Mouse (Mus musculus) frontal cortex, postnatal 36 days (tissue): ENCODE results near the gene Acss1.
A peak's percentile ranks its signal among the peaks of the same experiment; 100 is the strongest.

Experiments
- DNase-seq, 2 experiments: peaks; one replicate each; pipeline ENCODE4 v3.0.0; 2022; ENCODE audit warnings: low spot score in 2 of 2

Gene Acss1

DNA sequence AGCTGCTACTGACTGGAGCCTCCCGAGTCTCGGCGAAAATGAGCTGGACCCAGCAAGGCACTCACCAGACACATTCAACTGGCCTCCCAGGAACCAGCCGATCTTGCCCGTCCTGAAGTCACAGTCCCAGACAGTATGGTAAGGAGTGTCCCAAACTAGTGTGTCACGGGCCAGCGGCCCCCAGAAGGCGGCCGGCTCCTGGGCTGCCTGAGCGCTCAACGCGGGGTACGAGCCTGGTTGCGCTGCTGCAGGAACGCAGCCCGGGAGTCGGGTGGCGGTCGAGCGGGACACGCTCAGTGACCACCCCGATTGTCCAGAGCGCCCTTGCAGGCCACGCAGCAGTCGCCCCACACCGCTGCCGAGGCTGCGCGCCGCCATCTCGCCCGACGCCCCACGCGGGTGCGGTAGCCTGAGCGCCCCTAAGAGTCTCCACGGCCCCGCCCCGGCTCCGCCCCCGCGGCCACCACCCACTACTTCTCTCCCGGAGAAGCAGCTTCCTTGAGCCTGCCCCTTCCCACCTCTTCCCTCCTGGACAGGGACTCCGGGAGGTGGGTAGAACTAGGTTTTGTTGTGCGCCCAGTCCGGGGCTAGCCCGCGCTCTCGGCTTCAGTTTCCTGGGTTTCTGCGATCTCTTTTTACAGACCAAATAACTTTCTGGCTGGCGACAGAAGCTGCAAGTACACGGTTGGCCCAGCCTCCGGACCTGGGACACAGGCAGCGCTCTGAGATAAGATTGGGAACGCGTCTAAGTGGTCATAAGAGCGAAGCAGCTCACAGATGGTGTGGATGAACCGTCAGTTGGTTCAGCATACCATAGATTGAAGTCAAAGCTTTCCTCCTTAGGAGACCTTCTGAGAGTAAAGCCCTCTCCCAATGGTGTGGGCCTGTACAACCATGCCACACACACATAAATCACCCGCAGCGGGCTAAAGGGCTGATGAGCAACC is at the start of gene Acss1:
Gene Acss1, minus strand, starts transcription at position 681 of the 947 bp plus-strand sequence.
- peak; percentile 51 to 59 for DNase-seq

DNA sequence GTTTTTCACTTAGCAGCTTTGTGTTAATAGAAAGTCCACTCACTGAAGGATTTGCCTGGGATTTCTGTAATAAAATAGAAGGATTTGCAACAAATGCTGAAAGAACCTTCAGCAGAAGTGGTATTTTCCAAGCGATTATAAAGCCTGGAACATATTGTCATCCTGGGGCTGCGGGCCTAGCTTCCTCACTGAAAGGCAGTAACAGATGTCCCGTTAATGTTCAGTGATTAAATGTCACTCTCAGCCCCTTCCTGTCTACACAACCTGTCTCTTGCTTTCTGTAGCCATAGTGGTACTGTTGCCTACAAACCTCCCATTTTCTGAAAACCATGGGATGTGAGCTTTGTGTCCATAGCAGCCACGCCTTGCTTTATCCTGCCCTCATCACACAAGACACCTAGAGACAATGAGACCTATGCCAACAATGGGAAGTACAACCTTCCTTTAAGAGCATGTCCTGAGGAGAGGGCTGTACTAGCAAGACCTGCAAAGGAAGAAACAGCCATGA is 43.9 kb upstream of the Acss1 start:
- no peak for DNase-seq

DNA sequence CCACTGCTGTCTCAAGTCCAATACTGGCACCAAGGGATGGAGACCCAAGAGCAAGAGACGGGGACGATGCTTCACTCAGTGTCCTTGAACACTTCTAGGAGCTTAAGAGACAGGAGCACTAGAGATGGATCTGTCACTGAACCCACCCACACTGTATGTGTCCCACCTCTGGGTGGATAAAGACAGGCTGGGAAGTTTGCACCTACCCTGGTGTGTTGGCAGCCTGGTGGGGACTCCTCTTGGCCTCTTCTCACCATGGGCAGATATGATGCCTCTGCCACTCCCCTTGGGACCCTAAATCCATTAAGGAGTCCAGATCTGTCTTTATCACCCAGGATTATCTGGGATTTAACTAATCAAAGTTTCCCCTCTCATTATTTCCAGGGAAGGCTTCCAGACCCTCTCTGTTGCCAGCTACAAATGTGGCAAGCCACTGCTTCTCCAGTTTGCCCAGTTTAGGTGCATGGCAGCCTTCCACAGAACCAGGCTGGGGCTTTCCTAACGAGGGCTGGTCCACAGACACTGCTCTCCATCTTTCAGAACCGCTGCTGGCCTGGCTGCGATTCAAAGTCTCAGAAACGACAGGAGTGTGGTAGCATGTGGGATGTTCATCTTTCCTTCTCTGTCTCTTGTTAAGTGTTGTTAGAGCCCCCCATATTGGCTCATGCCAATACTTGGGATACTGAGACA is 23.3 kb upstream of the Acss1 start:
- no peak for DNase-seq

DNA sequence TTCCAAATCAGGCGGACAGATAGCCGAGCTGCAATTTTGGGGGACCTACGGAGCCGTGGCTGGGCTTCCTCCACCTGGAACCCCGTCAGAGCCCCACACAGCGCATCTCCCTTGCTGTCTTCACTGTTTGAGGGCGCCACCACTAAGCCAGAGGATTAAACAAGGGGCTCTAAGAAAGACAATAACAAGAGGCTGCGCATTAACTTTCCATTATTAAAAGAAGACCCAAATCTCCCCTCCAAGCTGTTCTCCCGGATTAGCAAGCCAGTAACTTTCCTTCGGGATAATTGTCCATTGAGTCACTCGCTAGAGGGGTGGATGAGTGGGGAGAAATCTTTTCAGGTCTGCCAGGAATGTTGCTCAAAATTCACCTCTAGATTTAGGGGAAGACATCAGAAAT is 21.9 kb upstream of the Acss1 start:
- no peak for DNase-seq

DNA sequence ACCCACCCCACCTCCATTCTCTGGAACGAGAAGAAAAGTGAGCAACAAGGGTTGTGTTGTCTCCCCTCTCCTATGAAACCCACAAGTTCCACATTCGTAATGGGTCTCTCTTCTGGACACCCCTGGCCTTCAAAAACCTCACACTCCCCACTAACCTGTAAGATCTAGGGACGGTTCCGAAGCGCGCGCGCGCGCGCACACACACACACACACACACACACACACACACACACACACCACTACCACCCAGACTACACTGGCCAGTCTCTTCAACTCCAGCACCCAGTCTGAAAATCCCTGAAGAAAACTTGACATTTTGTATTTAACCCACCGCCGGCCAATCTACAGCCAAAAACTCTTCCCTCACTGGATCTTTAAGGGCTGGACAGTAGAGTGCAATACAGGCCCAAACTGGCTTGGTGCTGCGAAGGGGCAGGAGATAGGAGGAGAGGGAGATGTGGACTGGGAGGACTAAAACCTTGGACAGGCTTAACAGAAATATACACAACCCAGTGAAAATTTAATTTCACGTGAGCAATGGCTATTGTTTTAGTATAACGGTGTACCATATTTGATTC is 21.0 kb upstream of the Acss1 start, which contains the start of gene Vsx1:
Gene Vsx1, minus strand, starts transcription at position 138 of the 578 bp plus-strand sequence.
- DNase-seq, result no peak

DNA sequence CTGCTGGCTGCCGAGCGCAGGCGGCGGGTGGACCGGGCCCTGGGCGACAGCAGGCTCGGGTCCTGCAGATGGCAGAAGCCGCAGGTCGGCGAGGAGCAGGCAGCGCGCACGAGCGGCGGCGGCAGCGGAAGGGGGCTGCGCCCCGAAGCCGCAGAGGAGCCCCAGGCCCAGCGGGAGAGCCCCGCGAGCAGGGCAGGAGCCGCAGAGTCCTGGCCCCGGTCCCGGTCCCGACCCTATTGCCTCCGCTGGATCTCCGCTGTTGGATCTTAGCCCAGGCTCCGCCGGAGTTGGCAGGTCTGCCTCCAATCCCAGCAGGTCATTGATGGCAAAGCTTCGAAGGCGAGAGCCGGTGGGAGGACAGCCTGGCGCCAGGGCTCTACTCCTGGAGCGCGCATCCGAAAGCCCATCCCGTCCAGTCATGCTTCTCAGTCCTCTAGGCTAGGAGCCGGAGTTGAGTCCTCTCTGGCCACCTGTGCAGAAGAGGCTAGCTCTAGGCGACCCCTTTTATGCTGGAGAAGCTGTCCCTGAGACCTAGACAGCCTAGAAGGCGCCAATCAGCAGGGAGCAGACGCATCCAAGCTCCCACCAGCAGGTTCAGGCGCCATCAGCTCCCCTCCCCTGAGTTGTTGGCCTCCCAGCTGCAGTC is 20.4 kb upstream of the Acss1 start:
- DNase-seq, result peak; percentile 49 to 58

DNA sequence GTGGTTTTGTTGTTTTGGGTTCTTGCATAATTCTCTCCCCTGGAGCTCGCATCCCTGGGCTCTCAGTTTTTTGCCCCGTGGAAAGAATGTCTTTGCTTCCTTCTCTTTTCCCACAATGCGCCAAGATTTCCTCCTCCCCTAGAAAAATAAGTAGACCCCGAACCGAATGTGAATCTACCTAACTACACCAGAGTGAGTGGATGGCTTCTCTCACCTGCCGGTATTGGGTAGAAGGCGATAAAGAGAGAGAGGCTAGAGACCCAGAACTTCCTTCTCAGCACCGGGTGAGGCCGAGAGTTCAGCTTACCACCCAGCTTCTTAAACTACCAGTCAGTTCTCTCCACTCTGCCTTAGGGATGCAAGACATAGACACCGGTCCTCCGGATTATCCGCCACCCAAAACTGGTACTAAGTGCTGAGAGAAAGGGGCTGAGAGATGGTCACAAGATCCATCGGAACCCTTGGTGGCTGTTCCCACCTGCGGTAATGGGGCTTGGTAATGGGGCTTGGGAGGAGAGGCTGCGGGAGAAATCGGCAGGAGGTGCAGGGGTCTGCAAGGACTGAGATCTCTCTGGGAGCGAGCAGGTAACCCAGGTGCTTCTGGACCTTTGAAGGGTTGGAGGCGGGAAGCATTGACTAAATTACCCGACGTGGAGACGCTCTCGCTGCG is 19.7 kb upstream of the Acss1 start:
- no peak for DNase-seq

DNA sequence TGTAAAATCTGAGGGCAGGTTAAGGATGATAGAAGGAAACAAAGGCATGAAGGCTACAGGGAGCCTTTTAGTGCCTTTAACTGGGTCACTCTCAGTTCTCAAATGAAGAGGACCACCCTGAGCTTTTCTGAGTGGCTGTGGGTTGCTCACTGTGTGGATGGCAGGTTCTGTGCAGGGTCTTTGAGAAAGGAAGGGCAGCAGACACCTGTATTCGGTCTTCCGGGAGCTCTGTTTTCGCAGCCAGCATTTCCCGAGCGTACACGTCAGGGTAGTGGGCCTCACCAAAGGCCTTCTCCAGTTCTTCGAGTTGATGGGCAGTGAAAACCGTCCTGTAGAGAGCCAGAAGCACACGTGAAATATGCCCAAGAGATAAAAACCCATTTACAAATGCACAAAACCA is 17.1 kb upstream of the Acss1 start:
- no peak for DNase-seq

DNA sequence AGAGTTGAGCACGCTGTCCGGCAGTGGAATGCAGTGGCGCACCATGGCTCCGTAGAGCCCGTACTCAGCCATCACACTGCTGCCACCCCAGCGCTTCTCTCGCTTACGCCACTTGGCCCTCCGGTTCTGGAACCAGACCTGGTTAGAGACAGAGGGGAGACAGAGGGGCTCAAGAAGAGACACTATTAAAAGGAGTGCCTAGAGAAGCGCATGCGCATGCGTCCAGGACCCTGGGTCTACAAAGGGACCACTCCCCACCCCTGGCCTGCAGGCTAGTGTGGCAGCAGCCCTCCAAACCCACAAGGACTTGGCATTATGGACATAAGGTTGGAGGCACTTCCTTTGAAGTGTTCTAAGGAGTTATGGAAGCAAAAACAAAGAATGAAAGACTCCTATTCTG is 16.2 kb upstream of the Acss1 start:
- DNase-seq, result no peak

DNA sequence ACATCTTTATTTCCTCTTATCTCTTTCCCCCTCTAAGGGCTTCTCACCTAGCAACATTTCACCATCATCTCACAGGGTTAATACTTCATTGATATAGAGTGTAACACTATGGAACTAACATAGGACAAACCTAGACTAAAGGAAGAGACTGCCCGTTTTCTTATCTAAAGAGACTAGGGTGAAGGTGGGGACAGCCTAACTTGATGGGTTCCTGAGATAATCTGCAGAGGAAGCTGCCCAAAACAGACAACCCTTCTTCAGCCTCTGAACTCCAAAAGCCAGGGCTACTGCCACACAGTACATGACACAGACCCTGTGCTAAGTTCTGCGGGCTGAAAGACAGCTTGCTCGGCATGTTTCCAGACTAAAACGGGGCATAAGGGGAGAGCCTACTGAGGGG is 13.3 kb upstream of the Acss1 start:
- DNase-seq, result no peak

DNA sequence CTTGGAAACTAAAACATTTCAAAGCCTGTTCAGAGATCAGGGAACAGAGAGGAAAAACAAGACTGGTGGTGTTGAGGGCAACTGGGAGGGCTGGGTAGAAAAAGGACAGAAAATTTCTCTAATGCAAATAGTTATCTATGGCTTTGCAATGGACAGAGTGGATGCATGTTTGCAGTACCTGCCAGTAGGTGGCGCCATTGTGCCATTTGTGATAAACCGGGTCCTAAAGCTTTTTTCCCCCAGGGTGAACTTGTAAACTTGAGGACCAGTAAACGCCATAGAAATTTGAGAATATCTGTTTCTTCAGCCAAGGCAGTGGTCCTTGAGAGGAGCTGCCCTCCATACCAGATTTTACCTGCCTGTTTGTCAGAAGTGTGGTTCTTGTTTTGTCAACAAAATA is 10.1 kb upstream of the Acss1 start:
- peak; percentile 62 to 74 for DNase-seq

DNA sequence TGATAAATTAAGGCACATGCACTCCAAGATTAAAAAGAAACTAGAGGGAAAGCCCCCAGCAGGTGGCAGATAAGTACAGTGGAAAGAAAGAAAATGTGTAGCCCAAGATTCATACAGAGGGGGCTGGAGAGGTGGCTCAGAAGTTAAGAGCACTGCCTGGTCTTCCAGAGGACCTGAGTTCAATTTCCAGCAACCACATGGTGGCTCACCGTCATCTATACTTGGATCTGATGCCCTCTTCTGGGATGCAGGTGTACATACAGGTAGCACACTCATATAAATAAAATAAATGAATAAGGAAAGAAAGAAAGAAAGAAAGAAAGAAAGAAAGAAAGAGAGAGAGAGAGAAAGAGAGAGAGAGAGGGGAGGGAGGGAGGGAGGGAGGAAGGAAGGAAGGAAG is 7.2 kb upstream of the Acss1 start:
- no peak for DNase-seq

DNA sequence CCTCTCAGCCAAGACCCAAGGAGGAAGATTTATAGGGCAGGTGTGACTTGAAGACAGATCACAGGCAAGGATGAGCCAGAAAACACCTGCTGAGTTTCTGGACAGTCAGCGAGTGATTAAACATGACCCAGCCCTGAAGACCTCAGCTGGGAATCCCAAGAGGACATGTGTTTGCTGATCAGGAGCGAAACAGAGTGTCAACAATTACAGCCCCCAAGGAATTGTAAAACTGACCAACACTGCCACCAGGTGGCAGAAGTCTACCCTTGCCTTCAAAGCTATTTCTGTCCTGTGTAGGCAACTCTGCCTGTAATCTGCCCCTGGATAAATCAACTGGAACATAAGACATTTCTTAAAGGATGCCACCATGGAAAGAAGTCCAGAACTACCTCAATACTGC is 6.6 kb upstream of the Acss1 start:
- DNase-seq, result peak; percentile 54 to 69

DNA sequence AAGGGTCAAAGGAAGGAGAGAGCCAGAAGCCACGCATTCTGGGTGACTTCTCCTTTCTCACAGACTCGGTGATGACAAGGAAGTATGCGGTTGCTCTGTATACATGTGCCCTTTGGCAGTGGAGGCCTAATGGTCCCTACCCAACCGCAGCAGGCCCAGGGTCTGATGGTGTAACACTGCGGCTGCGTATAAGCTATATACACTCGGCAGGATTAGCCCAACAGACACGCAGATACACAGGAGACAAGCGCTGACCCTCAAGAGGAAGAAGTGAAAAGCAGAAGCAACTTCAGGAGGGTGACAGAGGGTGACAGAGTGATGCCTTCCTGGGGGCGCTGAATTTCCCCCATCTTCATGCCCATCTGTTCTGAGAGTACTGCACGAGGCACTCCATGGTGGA is 5.6 kb upstream of the Acss1 start:
- DNase-seq, result no peak

DNA sequence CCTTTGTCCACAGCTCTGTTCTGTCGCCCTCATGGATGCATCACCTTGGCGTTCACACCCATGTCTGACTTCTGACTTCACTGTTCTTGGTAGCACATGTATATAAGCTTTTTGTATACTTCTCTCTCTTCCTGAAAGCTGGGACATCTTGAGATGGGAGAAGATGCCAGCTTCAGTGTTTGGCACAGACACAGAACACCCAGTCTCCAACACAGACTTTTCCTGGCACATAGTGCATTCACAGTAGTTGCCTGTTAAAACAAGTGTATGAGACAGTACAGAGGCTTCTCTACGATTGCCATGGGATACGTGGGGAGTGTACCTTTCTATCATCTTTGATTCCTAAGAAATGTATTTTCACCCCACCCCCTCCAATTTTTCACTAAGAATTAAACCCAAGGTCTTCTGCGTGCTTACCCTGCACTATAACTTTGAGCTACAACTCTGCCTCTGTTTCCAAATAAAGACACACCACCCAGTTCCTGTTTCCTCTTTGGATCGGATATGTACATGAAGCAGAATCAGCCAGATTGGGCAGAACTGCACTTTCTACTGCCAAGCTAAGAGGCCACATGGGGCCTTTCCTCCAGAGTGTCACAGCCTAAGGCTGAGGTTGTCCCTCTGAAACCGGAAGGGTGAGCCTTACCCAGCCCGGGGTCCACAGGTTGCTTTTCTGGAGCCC is 3.5 kb upstream of the Acss1 start:
- DNase-seq, result no peak

DNA sequence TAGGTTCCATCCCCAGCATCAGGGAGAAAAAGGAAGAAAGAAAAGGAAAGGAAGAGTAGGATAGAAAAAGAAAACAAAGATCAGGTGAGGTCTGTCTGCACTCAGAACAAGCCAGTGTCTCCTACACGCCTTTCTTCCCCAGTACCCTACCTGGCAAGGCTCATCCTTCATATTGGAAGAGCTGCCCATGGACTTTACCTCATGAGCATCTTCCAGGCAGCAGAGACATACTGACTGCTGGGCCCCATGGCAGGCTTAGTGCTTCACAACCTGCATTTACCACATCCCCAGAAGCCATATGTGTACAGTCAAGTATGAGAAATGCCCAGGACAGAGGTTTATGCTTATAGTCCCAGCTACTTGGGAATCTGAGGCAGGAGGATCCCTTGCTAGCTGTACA is 2.6 kb upstream of the Acss1 start:
- no peak for DNase-seq

DNA sequence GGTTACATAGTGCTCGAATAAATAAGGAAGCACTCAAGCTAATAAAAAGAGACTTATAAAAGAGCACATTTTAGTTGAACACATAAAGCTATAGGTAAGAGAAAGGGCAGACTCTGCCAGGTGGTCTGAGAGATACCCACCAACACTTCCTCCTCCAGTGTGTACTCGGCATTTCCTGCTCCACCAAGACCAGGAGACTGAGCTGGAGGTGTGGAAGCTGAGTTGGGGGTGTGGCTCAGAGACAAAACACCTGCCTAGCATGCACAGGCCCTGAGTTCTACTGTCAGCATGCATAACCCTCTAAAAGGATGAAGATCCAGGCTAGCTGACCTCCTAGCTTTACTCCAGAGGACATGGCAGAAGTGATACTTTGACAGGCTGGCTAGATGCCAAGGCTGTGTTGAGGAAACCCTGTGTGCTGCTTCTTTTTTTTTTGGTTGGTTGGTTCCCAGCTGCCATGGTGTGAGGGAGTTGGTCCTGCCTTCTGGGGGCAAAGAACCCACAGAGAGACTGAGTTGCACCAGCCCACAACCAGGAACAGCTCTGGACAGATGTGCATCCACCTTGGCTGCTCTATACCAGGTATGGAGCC is 1.2 kb upstream of the Acss1 start:
- DNase-seq, result no peak

DNA sequence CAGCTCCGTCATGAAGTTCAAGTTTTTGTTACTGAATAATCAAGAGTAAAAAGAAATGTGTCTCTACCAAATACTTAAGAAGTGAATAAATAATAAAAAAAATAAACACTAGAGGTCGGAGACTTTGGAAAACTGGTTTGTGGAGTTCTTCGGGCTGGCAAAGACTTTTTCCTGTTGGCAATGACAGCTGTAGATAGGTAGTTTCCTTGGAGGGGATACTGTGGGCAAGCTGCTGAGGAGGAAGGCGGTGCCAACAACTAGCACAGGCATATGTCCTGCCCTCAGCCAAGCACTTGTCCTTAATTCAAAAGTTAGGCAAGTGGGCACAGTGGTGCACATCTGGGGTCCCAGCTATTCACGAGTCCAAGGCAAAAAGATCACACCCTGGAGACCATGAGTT is 656 bp upstream of the Acss1 start:
- no peak for DNase-seq

DNA sequence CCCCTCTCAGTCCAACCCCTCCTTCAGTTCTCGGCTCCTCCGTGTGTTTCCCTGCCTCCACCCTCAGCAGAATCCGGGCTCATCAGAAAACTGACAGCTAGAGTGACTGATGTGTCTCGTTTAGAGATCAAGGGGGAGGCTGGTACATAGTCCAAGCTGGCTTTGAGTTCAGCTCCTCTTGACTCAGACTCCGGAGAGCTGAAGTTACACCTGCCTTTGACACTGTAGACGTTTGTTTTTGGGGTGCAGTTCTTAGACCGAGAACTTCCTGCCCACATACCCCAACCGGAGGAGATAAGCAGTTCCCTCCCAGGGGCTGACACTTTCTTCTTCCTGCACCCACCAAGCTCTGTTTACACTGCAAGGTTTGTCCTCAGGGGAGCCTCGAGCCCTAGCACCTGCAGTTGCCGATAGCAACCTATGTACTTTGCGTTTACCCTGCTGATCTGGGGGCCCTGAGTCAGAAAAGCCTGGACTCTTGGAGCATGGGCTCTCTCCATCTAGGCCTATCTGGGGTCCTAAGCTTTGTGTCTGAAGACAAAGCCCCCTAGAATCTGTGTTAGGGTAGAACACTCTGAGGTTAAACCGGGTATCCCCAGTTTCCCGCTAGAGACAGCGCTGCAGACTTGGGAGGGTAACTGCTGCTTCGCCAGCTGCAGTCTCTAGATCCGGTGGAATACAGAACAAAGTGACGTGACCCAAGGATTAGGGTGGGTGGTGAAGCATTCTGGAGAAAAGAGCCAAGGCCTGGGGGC is 1.1 kb downstream of the Acss1 start:
- no peak for DNase-seq

DNA sequence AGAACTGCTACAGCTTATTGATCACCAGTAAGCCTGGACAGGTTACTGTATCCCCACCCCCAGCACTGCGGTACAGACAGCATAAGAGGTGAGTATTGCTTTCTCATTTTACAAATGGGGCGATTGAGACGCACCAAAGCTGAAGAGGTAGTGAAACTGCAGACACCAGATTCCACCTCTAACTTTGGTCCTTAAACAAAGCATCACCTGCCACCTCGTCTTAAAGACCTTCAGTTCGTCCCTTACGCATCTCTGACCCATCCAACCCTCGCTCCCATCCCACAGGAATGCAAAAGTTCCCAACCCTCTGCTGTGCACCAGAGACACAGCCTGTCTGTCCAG is 1.6 kb downstream of the Acss1 start:
- DNase-seq, result no peak
